Mouse (Mus musculus): ENCODE data around the gene Tmem222. TPM values are rescaled to one million over a fixed set of nuclear protein-coding genes. Genes with fewer than 3 reads are reported as not detected.
A peak's percentile ranks its signal among the peaks of the same experiment; 100 is the strongest.

Gene Tmem222
- total RNA-seq, 2 experiments from 2014 or later = 82.1 to 82.4 TPM

GRCm38 (mm10) chr4:133292405-133292804, 14.8 kb upstream of the Tmem222 start:
- intact Hi-C loops (cut with DNase I) = loop anchor here (10.0 kb wide), 1 partner anchor 348 kb away; no protein-coding TSS in a partner anchor
- no peak for DNase-seq (ENCODE audit: extremely low spot score in 1 of 2, low spot score in 2 of 2)

DNA sequence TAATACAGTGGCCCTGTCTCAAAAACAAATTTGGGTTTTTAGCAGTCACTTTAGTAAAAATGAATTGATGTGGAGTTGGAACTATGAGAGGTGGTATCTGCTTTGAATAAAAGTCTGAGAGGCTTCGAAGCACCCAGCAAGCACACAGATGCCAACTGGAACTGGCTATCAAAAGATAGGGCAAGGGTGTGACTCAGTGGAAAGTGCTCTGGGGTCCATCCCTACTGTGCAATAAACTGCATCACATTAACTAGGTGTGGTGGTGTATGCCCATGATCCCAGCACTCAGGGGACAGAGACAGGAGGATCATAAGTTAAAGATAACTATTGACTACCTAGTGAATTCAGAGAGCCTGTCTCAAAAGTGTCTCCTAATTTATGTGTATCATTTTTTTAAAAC, 13.7 kb upstream of the Tmem222 start:
- DNase-seq (ENCODE audit: extremely low spot score in 1 of 2, low spot score in 2 of 2) = no peak
- intact Hi-C loops (cut with DNase I) = loop anchor here (10.0 kb wide), 1 partner anchor 346 kb away; no protein-coding TSS in a partner anchor

DNA sequence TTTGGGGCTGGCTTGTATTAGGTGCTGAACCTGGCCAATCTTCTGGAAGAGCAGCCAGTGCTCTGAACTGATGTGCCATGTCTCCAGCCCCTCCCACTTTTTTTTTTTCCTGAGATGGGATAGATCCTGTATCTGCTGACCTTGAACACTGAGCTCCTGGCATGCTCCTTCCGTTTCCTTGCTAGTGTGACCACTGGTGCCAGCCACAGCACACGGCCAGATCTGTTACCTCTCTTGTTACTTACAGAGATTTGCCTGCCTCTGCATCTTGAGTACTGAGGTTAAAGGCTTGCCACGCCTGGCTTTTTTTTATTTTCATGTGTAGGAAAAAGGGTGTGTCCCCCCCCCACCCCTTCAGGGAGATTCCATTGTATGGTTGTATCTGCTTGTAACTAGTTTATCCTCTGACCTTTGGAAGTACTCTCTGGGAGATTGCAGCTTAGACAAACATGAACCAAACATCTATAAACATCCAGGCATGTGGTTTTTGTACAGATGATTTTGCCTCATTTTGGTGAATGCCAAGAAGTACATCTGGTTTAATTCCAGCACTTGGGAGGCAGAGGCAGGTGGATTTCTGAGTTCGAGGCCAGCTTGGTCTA, 9.0 kb upstream of the Tmem222 start:
- DNase-seq (ENCODE audit: extremely low spot score in 1 of 2, low spot score in 2 of 2) = no peak
- intact Hi-C loops (cut with DNase I) = no loop called here

DNA sequence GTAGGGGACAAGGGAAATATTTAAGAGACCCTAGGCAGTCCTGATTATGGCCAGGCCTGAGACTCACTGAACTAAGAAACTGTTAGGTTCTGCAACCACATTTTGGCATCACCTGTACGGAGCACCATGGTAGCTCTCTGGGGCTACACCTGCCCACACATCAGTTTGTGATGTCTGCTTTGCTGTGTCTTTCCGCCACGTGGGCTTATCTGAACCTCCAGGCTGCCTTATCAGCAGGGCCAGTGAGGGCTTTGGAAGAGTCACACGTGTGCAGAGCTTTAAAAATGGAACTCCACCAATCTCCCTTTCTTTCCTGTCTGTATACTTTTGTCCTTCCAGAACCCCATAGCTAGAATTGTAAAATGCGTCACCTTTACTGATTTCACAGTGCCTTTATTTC, 8.4 kb upstream of the Tmem222 start:
- intact Hi-C loops (cut with DNase I) = no loop called here
- no peak for DNase-seq (ENCODE audit: extremely low spot score in 1 of 2, low spot score in 2 of 2)

GRCm38 (mm10) chr4:133285299-133285698, 7.7 kb upstream of the Tmem222 start:
- intact Hi-C loops (cut with DNase I) = no loop called here
- no peak for DNase-seq (ENCODE audit: extremely low spot score in 1 of 2, low spot score in 2 of 2)

- no peak for DNase-seq (ENCODE audit: extremely low spot score in 1 of 2, low spot score in 2 of 2)
- intact Hi-C loops (cut with DNase I) = no loop called here
Observed at GRCm38 (mm10) chr4:133282656-133283055, 5.1 kb upstream of the Tmem222 start.

DNA sequence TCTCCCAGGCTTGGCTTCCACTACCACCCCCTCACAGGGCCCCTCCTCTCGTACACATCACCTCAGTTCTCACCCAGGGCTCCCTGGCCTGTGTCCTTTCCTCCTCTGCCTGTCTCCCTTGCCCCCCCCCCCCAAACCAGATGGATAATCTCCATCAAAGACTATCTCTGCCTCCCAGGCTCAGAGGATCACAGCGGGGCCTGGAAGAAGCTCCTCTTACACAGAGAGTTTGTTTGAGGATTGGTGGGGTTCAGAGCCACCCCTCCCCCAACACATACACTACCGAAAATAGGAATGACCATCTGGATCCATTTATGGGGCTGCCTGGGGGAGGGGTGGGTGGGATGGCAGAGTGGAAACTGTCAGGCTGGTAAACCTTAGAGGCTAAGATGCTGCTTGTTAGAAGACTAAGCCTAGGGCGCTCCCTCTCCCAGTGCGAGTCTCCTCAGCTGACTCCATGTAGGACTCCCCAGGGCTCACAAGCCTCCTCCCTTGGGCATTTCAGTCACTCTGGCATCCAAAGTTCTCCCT, 4.4 kb upstream of the Tmem222 start:
- intact Hi-C loops (cut with DNase I) = no loop called here
- DNase-seq (ENCODE audit: extremely low spot score in 1 of 2, low spot score in 2 of 2) = peak in 1 of 2 experiments; percentile 61

GRCm38 (mm10) chr4:133281513-133281912, 3.9 kb upstream of the Tmem222 start:
- DNase-seq (ENCODE audit: extremely low spot score in 1 of 2, low spot score in 2 of 2) = no peak
- intact Hi-C loops (cut with DNase I) = no loop called here

DNA sequence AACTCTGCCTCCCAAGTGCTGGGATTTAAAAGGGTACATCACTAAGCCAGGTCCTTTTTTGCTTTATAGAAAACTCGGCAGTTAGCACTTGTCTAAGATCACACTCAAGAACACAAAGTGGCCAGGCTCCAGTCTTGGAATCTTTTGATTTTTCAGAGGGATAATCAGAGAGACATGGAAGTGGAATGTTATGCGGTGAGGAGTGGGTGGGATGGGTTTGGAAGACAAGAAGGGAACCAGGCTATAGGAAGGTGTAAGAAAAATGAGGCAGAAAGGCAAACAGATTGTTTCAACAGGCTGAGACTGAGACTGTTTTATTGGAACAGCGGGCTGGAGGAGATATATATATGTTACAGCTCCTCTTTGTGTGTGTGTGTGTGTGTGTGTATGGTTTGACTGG, 890 bp upstream of the Tmem222 start:
- no peak for DNase-seq (ENCODE audit: extremely low spot score in 1 of 2, low spot score in 2 of 2)
- intact Hi-C loops (cut with DNase I) = no loop called here

DNA sequence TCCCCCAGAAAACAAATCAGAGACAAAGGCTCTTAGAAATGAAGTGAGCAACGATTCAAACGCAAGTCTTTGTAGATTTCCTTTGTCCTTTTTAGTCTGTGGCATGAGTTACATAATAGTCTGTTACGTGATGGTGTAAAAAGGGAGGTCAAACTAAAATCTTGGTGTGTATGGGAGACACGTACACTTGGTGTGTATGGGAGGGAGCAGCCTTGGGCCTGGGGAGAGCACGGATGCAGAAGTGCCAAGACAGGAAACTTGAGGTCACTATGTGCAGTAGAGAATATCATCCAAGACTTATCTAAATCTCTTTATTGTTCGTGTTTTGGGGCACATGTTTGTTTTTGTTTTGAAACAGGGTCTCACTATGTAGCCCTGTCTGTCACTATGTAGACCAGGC, 475 bp upstream of the Tmem222 start:
- intact Hi-C loops (cut with DNase I) = no loop called here
- no peak for DNase-seq (ENCODE audit: extremely low spot score in 1 of 2, low spot score in 2 of 2)

GRCm38 (mm10) chr4:133270929-133271328, 6.7 kb downstream of the Tmem222 start:
- intact Hi-C loops (cut with DNase I) = no loop called here
- no peak for DNase-seq (ENCODE audit: extremely low spot score in 1 of 2, low spot score in 2 of 2)

GRCm38 (mm10) chr4:133269596-133269995, 8.0 kb downstream of the Tmem222 start:
- DNase-seq (ENCODE audit: extremely low spot score in 1 of 2, low spot score in 2 of 2) = no peak
- intact Hi-C loops (cut with DNase I) = no loop called here

DNA sequence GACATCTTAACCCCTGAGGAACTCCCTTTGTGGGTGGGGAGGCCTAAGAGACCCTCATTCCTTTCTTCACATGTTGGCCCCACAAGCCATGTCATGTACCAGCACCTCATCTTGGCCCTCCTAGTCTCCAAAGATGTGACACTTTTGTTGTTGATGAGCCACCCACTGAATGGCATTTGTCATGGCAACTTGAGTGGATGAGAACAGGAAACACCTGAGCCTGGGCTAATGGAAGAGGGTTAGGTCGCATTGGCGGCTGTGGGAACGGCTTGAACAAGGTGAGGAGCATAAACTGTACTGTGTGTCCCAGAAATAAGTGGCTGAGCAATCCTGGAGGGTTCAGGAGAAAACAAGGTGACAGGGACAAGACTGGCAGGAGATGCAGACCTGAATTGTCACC, 8.7 kb downstream of the Tmem222 start:
- intact Hi-C loops (cut with DNase I) = no loop called here
- no peak for DNase-seq (ENCODE audit: extremely low spot score in 1 of 2, low spot score in 2 of 2)

- DNase-seq (ENCODE audit: extremely low spot score in 1 of 2, low spot score in 2 of 2) = no peak
- intact Hi-C loops (cut with DNase I) = no loop called here
Observed at GRCm38 (mm10) chr4:133266248-133266880, 11.2 kb downstream of the Tmem222 start.

GRCm38 (mm10) chr4:133265759-133266158, 11.8 kb downstream of the Tmem222 start:
- no peak for DNase-seq (ENCODE audit: extremely low spot score in 1 of 2, low spot score in 2 of 2)
- intact Hi-C loops (cut with DNase I) = no loop called here

- intact Hi-C loops (cut with DNase I) = no loop called here
- no peak for DNase-seq (ENCODE audit: extremely low spot score in 1 of 2, low spot score in 2 of 2)
Observed at GRCm38 (mm10) chr4:133265297-133265696, 12.3 kb downstream of the Tmem222 start.

DNA sequence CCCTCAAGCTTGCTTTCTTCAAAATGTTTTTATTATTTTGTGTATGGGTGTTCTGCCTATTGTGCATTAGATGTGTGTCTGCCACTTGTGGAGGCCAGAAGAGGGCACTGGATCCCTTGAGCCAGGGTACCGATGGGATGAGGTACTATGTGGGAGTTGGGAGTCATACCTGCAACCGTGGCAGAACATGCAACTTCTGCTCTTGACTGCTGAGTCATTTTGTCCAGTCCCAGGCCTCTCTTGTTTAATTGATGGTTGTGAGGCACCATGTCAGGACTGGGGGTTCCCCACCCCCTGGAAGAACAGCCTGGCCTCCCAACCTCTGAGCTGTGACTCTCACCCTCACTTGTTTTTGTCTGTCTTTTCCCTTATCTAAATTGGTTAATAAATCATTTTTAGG, 13.0 kb downstream of the Tmem222 start:
- intact Hi-C loops (cut with DNase I) = no loop called here

GRCm38 (mm10) chr4:133263756-133264155, 13.8 kb downstream of the Tmem222 start:
- no peak for DNase-seq (ENCODE audit: extremely low spot score in 1 of 2, low spot score in 2 of 2)
- intact Hi-C loops (cut with DNase I) = no loop called here

More for the DNA sequence above, 13.0 kb downstream of the Tmem222 start:
- no peak for DNase-seq (ENCODE audit: extremely low spot score in 1 of 2, low spot score in 2 of 2)

- DNase-seq (ENCODE audit: extremely low spot score in 1 of 2, low spot score in 2 of 2) = no peak
- intact Hi-C loops (cut with DNase I) = no loop called here
Observed at GRCm38 (mm10) chr4:133262882-133263281, 14.7 kb downstream of the Tmem222 start, which contains the start of gene Sytl1. Sytl1 (minus strand) TSS chr4:133263113.

- no peak for DNase-seq (ENCODE audit: extremely low spot score in 1 of 2, low spot score in 2 of 2)
- intact Hi-C loops (cut with DNase I) = no loop called here
Observed at GRCm38 (mm10) chr4:133262375-133262765, 15.2 kb downstream of the Tmem222 start.

Measured in left cerebral cortex, postnatal 10 days (tissue).